Mouse (Mus musculus): ENCODE data around the gene Dpp7. TPM values are rescaled to one million over a fixed set of nuclear protein-coding genes. Genes with fewer than 3 reads are reported as not detected.

The Dpp7 gene
- polyA plus RNA-seq, 1 experiment = 24.4 TPM

- H3K27me3 ChIP-seq (ENCODE audit: control insufficient read depth, insufficient read depth, low read length) = peaks cover 16% of the 10 kb centered on the region
- H3K4me3 ChIP-seq (ENCODE audit: low read depth, low read length) = peak overlapping the region; percentile 33; the same call in 1 of the 2 replicates
- H3K27ac ChIP-seq (ENCODE audit: insufficient read depth, low read depth, low read length) = no peak overlapping the region
- 5% methylated on average over 22 of the region's 22 CpGs for WGBS
- TF ChIP-seq CTCF (IDR thresholded peaks at IDR 0.05; ENCODE audit: extremely low read depth, insufficient read length, insufficient replicate concordance, low read depth, low read length) (no peak), POLR2A (IDR thresholded peaks at IDR 0.05; ENCODE audit: low read depth, low read length) (no peak)
- no peaks in the 10 kb centered on the region for H3K36me3 ChIP-seq (ENCODE audit: control insufficient read depth, insufficient read depth, low read length)
- H3K4me1 ChIP-seq (ENCODE audit: control insufficient read depth, insufficient read depth, insufficient read length, low read length) = peaks cover 2% of the 10 kb centered on the region; the same call in 1 of the 2 replicates
Observed at GRCm38 (mm10) chr2:25310969-25311368, 45.2 kb downstream of the Dpp7 start.

- TF ChIP-seq POLR2A (IDR thresholded peaks at IDR 0.05; ENCODE audit: low read depth, low read length) (no peak), CTCF (IDR thresholded peaks at IDR 0.05; ENCODE audit: extremely low read depth, insufficient read length, insufficient replicate concordance, low read depth, low read length) (no peak)
- peaks cover 16% of the 10 kb centered on the region for H3K27me3 ChIP-seq (ENCODE audit: control insufficient read depth, insufficient read depth, low read length)
- peaks cover 2% of the 10 kb centered on the region; the same call in 1 of the 2 replicates for H3K4me1 ChIP-seq (ENCODE audit: control insufficient read depth, insufficient read depth, insufficient read length, low read length)
- no peak overlapping the region for H3K4me3 ChIP-seq (ENCODE audit: low read depth, low read length)
- H3K27ac ChIP-seq (ENCODE audit: insufficient read depth, low read depth, low read length) = no peak overlapping the region
- no peaks in the 10 kb centered on the region for H3K36me3 ChIP-seq (ENCODE audit: control insufficient read depth, insufficient read depth, low read length)
- WGBS = 58% methylated on average over 10 of the region's 10 CpGs
Observed at GRCm38 (mm10) chr2:25310180-25310579, 46.0 kb downstream of the Dpp7 start.

GRCm38 (mm10) chr2:25305587-25306359, 50.4 kb downstream of the Dpp7 start:
- Histone ChIP-seq H3K27me3 (ENCODE audit: control insufficient read depth, insufficient read depth, low read length) (peaks cover 11% of the 10 kb centered on the region; the same call in 1 of the 2 replicates), H3K36me3 (ENCODE audit: control insufficient read depth, insufficient read depth, low read length) (no peaks in the 10 kb centered on the region), H3K4me3 (ENCODE audit: low read depth, low read length) (no peak overlapping the region), H3K4me1 (ENCODE audit: control insufficient read depth, insufficient read depth, insufficient read length, low read length) (0 out of 2 replicates have a peak, but pooled peaks cover 3% of the 10 kb centered on the region), H3K27ac (ENCODE audit: insufficient read depth, low read depth, low read length) (no peak overlapping the region)
- TF ChIP-seq CTCF (IDR thresholded peaks at IDR 0.05; ENCODE audit: extremely low read depth, insufficient read length, insufficient replicate concordance, low read depth, low read length) = no peak
- TF ChIP-seq POLR2A (IDR thresholded peaks at IDR 0.05; ENCODE audit: low read depth, low read length) = no peak
- WGBS = 51% methylated on average over 14 of the region's 14 CpGs

GRCm38 (mm10) chr2:25304657-25305541, 51.3 kb downstream of the Dpp7 start:
- H3K36me3 ChIP-seq (ENCODE audit: control insufficient read depth, insufficient read depth, low read length) = no peaks in the 10 kb centered on the region
- H3K27ac ChIP-seq (ENCODE audit: insufficient read depth, low read depth, low read length) = no peak overlapping the region
- no peak for TF ChIP-seq CTCF (IDR thresholded peaks at IDR 0.05; ENCODE audit: extremely low read depth, insufficient read length, insufficient replicate concordance, low read depth, low read length)
- TF ChIP-seq POLR2A (IDR thresholded peaks at IDR 0.05; ENCODE audit: low read depth, low read length) = no peak
- 0 out of 2 replicates have a peak, but pooled peaks cover 3% of the 10 kb centered on the region for H3K4me1 ChIP-seq (ENCODE audit: control insufficient read depth, insufficient read depth, insufficient read length, low read length)
- WGBS = 2% methylated on average over 44 of the region's 45 CpGs
- H3K4me3 ChIP-seq (ENCODE audit: low read depth, low read length) = peak overlapping the region; percentile 44
- peaks cover 9% of the 10 kb centered on the region; the same call in 1 of the 2 replicates for H3K27me3 ChIP-seq (ENCODE audit: control insufficient read depth, insufficient read depth, low read length)

- no peak overlapping the region for H3K4me3 ChIP-seq (ENCODE audit: low read depth, low read length)
- no peaks in the 10 kb centered on the region for H3K36me3 ChIP-seq (ENCODE audit: control insufficient read depth, insufficient read depth, low read length)
- 0 out of 2 replicates have a peak, but pooled peaks cover 3% of the 10 kb centered on the region for H3K4me1 ChIP-seq (ENCODE audit: control insufficient read depth, insufficient read depth, insufficient read length, low read length)
- peaks cover 8% of the 10 kb centered on the region; the same call in 1 of the 2 replicates for H3K27me3 ChIP-seq (ENCODE audit: control insufficient read depth, insufficient read depth, low read length)
- no peak for TF ChIP-seq POLR2A (IDR thresholded peaks at IDR 0.05; ENCODE audit: low read depth, low read length)
- TF ChIP-seq CTCF (IDR thresholded peaks at IDR 0.05; ENCODE audit: extremely low read depth, insufficient read length, insufficient replicate concordance, low read depth, low read length) = no peak
- no peak overlapping the region for H3K27ac ChIP-seq (ENCODE audit: insufficient read depth, low read depth, low read length)
- 66% methylated on average over 7 of the region's 7 CpGs for WGBS
Observed at GRCm38 (mm10) chr2:25303931-25304656, 52.1 kb downstream of the Dpp7 start.

GRCm38 (mm10) chr2:25303452-25303851, 52.7 kb downstream of the Dpp7 start:
- Histone ChIP-seq H3K36me3 (ENCODE audit: control insufficient read depth, insufficient read depth, low read length) (no peaks in the 10 kb centered on the region), H3K4me1 (ENCODE audit: control insufficient read depth, insufficient read depth, insufficient read length, low read length) (0 out of 2 replicates have a peak, but pooled peaks cover 3% of the 10 kb centered on the region), H3K27me3 (ENCODE audit: control insufficient read depth, insufficient read depth, low read length) (peaks cover 8% of the 10 kb centered on the region; the same call in 1 of the 2 replicates), H3K4me3 (ENCODE audit: low read depth, low read length) (no peak overlapping the region), H3K27ac (ENCODE audit: insufficient read depth, low read depth, low read length) (no peak overlapping the region)
- no peak for TF ChIP-seq CTCF (IDR thresholded peaks at IDR 0.05; ENCODE audit: extremely low read depth, insufficient read length, insufficient replicate concordance, low read depth, low read length)
- no peak for TF ChIP-seq POLR2A (IDR thresholded peaks at IDR 0.05; ENCODE audit: low read depth, low read length)
- 54% methylated on average over 3 of the region's 3 CpGs for WGBS

Other genes with a start within 250 kb of the Dpp7 start
- 24.4 and 39.0 TPM in 2 replicates for gene Nrarp, start 175.6 kb downstream of the Dpp7 start, polyA plus RNA-seq (2012; rRNA removed)
- 37.3 and 49.3 TPM in 2 replicates for gene Tor4a, start 159.5 kb downstream of the Dpp7 start, polyA plus RNA-seq (2012; rRNA removed)
- gene Nelfb, start 144.9 kb downstream of the Dpp7 start, polyA plus RNA-seq (2012; rRNA removed) = 21.8 and 37.2 TPM in 2 replicates
- gene Stpg3, start 141.7 kb downstream of the Dpp7 start, polyA plus RNA-seq (2012; rRNA removed) = not detected in 2 replicates
- gene Fam166a, start 137.6 kb downstream of the Dpp7 start, polyA plus RNA-seq (2012; rRNA removed) = 0.10 TPM in 1 of 2 replicates, not detected in the other
- gene Tubb4b, start 131.7 kb downstream of the Dpp7 start, polyA plus RNA-seq (2012; rRNA removed) = 481 and 881 TPM in 2 replicates
- gene Slc34a3, start 122.0 kb downstream of the Dpp7 start, polyA plus RNA-seq (2012; rRNA removed) = 0.05 and 5.6 TPM in 2 replicates
- 0.10 TPM in 1 of 2 replicates, not detected in the other for gene Rnf224, start 119.6 kb downstream of the Dpp7 start, polyA plus RNA-seq (2012; rRNA removed)
- gene Rnf208, start 114.1 kb downstream of the Dpp7 start, polyA plus RNA-seq (2012; rRNA removed) = 7.3 and 145 TPM in 2 replicates
- gene Cysrt1, start 113.9 kb downstream of the Dpp7 start, polyA plus RNA-seq (2012; rRNA removed) = 1.7 and 10.7 TPM in 2 replicates
- gene AL732309.1, start 109.5 kb downstream of the Dpp7 start, polyA plus RNA-seq (2012; rRNA removed) = 15.3 and 45.8 TPM in 2 replicates
- gene Tmem203, start 100.9 kb downstream of the Dpp7 start, polyA plus RNA-seq (2012; rRNA removed) = 29.8 and 51.5 TPM in 2 replicates
- gene Tprn, start 93.7 kb downstream of the Dpp7 start, polyA plus RNA-seq (2012; rRNA removed) = 183 and 436 TPM in 2 replicates
- gene Ssna1, start 83.9 kb downstream of the Dpp7 start, polyA plus RNA-seq (2012; rRNA removed) = 40.7 and 55.9 TPM in 2 replicates
- 31.0 and 71.6 TPM in 2 replicates for gene Anapc2, start 83.9 kb downstream of the Dpp7 start, polyA plus RNA-seq (2012; rRNA removed)
- gene Tmem210, start 68.2 kb downstream of the Dpp7 start, polyA plus RNA-seq (2012; rRNA removed) = not detected in 2 replicates
- 49.7 and 138 TPM in 2 replicates for gene Lrrc26, start 66.4 kb downstream of the Dpp7 start, polyA plus RNA-seq (2012; rRNA removed)
- gene Grin1, start 37.2 kb downstream of the Dpp7 start, polyA plus RNA-seq (2012; rRNA removed) = 0.34 and 0.63 TPM in 2 replicates
- gene Man1b1, start 24.0 kb downstream of the Dpp7 start, polyA plus RNA-seq (2012; rRNA removed) = 11.1 and 20.5 TPM in 2 replicates
- 130 and 360 TPM in 2 replicates for gene Uap1l1, start 9.3 kb upstream of the Dpp7 start, polyA plus RNA-seq (2012; rRNA removed)
- gene Sapcd2, start 16.0 kb upstream of the Dpp7 start, polyA plus RNA-seq (2012; rRNA removed) = 15.4 and 28.8 TPM in 2 replicates
- gene Entpd2, start 39.5 kb upstream of the Dpp7 start, polyA plus RNA-seq (2012; rRNA removed) = 25.8 and 50.7 TPM in 2 replicates
- 103 and 117 TPM in 2 replicates for gene Npdc1, start 43.0 kb upstream of the Dpp7 start, polyA plus RNA-seq (2012; rRNA removed)
- gene Fut7, start 66.9 kb upstream of the Dpp7 start, polyA plus RNA-seq (2012; rRNA removed) = 0.68 and 0.76 TPM in 2 replicates
- 15.0 and 18.5 TPM in 2 replicates for gene Abca2, start 72.3 kb upstream of the Dpp7 start, polyA plus RNA-seq (2012; rRNA removed)
- gene Clic3, start 100.5 kb upstream of the Dpp7 start, polyA plus RNA-seq (2012; rRNA removed) = 0.38 and 12.0 TPM in 2 replicates
- 48.6 and 62.7 TPM in 2 replicates for gene Paxx, start 104.7 kb upstream of the Dpp7 start, polyA plus RNA-seq (2012; rRNA removed)
- gene Ptgds, start 113.7 kb upstream of the Dpp7 start, polyA plus RNA-seq (2012; rRNA removed) = 0.28 and 0.39 TPM in 2 replicates
- gene Lcn12, start 137.6 kb upstream of the Dpp7 start, polyA plus RNA-seq (2012; rRNA removed) = not detected in 2 replicates
- 32.0 and 34.0 TPM in 2 replicates for gene Fbxw5, start 144.4 kb upstream of the Dpp7 start, polyA plus RNA-seq (2012; rRNA removed)
- gene C8g, start 145.4 kb upstream of the Dpp7 start, polyA plus RNA-seq (2012; rRNA removed) = 2.1 and 2.2 TPM in 2 replicates
- gene Traf2, start 190.6 kb upstream of the Dpp7 start, polyA plus RNA-seq (2012; rRNA removed) = 8.2 and 13.7 TPM in 2 replicates
- gene Edf1, start 201.5 kb upstream of the Dpp7 start, polyA plus RNA-seq (2012; rRNA removed) = 209 and 413 TPM in 2 replicates
- gene Mamdc4, start 218.5 kb upstream of the Dpp7 start, polyA plus RNA-seq (2012; rRNA removed) = 0.52 and 1.1 TPM in 2 replicates
- 15.8 and 29.7 TPM in 2 replicates for gene Phpt1, start 218.9 kb upstream of the Dpp7 start, polyA plus RNA-seq (2012; rRNA removed)
- 1.7 and 2.2 TPM in 2 replicates for gene Ajm1, start 225.4 kb upstream of the Dpp7 start, polyA plus RNA-seq (2012; rRNA removed)